Mouse (Mus musculus) cerebellum, postnatal 36 days (tissue): ENCODE measurements around the gene Gm5155.
"Not testable (repeated sequence)": the region's sequence is repeated elsewhere in the genome, so short reads cannot be mapped to it uniquely, and the experiment has no call there.

Experiments
- DNase-seq, 2 experiments: peaks; one replicate each; pipeline ENCODE4 v3.0.0; 2021 to 2022; ENCODE audit warnings: mixed read lengths in 2 of 2

Gene Gm5155

GRCm38 (mm10) chr7:17871467-17871866 lies at the start of gene Gm5155:
Gm5155 (plus strand) TSS chr7:17871767.
- no peak for DNase-seq

GRCm38 (mm10) chr7:17870776-17871175 lies 791 bp upstream of the Gm5155 start:
- DNase-seq = no peak

DNA sequence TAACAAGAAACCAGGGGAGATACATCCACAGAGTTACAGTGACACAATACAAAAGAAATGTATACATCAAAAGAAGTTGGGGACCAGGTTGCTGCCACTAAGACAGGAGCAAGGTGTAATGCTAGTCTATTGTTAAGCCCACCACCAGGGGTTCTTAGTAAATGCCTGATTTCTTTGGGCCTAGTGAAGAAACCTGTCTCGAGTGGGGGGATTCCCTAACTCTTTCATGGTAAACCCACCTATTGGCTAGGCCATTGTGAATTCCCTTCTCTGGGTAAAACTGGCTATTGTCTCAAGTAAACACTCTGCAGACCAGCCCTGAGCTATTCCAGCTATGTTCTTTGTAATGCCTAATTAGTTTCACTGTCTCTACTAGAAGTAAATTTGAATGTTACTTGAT lies 23.8 kb downstream of the Gm5155 start:
- DNase-seq = not testable (repeated sequence)

GRCm38 (mm10) chr7:17903146-17903915 lies 31.8 kb downstream of the Gm5155 start:
- DNase-seq = no peak
